Mouse (Mus musculus): ENCODE results near the gene Parp16. TPM values are rescaled to one million over a fixed set of nuclear protein-coding genes. Genes with fewer than 3 reads are reported as not detected.
A peak's percentile ranks its signal among the peaks of the same experiment; 100 is the strongest.
"Not testable (repeated sequence)": the region's sequence is repeated elsewhere in the genome, so short reads cannot be mapped to it uniquely, and the experiment has no call there.

Parp16 gene
- total and polyA plus RNA-seq, 3 experiments: 0.44 to 1.7 (median 0.81) TPM

- Histone ChIP-seq H3K27me3 (replicated peaks) (no peaks in the 10 kb centered on the region), H3K9me3 (replicated peaks; ENCODE audit: low read length) (no peaks in the 10 kb centered on the region), H3K4me2 (ENCODE audit: insufficient read depth, low read depth, poor library complexity, severe bottlenecking) (no peak overlapping the region), H3K9ac (ENCODE audit: insufficient read depth, low read depth) (no peak overlapping the region), H3K79me2 (replicated peaks; ENCODE audit: control insufficient read depth, extremely low read depth, insufficient read depth, poor library complexity, severe bottlenecking) (no peaks in the 10 kb centered on the region), H3K4me1 (ENCODE audit: control insufficient read depth in 1 of 2, insufficient read depth in 2 of 2) (peaks cover 0 to 20% of the 10 kb centered on the region in 2 experiments; a peak in 3 of 4 replicates), H3K27ac (ENCODE audit: insufficient read depth, low read depth) (no peak overlapping the region), H3K36me3 (replicated peaks in 1 of 2; ENCODE audit: control insufficient read depth in 1 of 2, insufficient read depth in 1 of 2, low read length in 1 of 2) (no peaks in the 10 kb centered on the region), H3K4me3 (replicated peaks in 1 of 3; ENCODE audit: low read depth in 2 of 3, low read length in 2 of 3, poor library complexity in 1 of 3) (no peak overlapping the region)
- DNase-seq (ENCODE audit: extremely low read depth): peak; percentile 19
- TF ChIP-seq ZNF384 (IDR thresholded peaks at IDR 0.05; ENCODE audit: low read depth, low read length) (no peak), CTCF (conservative IDR thresholded peaks at IDR 0.05 in 1 of 2, IDR thresholded peaks at IDR 0.05 in 1 of 2; ENCODE audit: low read depth in 2 of 2, low read length in 2 of 2) (peak in 1 of 2 experiments; percentile 44; a peak in 2 of 4 replicates)
- dilution Hi-C loops (cut with MboI; ENCODE audit: extremely low pct_ligation_motif_present, extremely low pct_unique_long_range_greater_than_20kb, low sequenced_read_pairs): no loop called here
- in situ Hi-C loops (cut with MboI; ENCODE audit: low pct_ligation_motif_present, low pct_unique_long_range_greater_than_20kb, low sequenced_read_pairs): no loop called here
Observed at GRCm38 (mm10) chr9:65281536-65282151, 86.5 kb downstream of the Parp16 start.

GRCm38 (mm10) chr9:65283301-65283700 lies 88.1 kb downstream of the Parp16 start:
- no peak overlapping the region for H3K4me3 ChIP-seq (replicated peaks in 1 of 3; ENCODE audit: low read depth in 2 of 3, low read length in 2 of 3, poor library complexity in 1 of 3)
- DNase-seq (ENCODE audit: extremely low read depth): peak; percentile 59
- H3K4me2 ChIP-seq (ENCODE audit: insufficient read depth, low read depth, poor library complexity, severe bottlenecking): 0 out of 2 replicates have a peak overlapping the region, but pooled peaks have one; percentile 12
- dilution Hi-C loops (cut with MboI; ENCODE audit: extremely low pct_ligation_motif_present, extremely low pct_unique_long_range_greater_than_20kb, low sequenced_read_pairs) (no loop called here), in situ Hi-C loops (cut with MboI; ENCODE audit: low pct_ligation_motif_present, low pct_unique_long_range_greater_than_20kb, low sequenced_read_pairs) (no loop called here)
- no peaks in the 10 kb centered on the region for H3K79me2 ChIP-seq (replicated peaks; ENCODE audit: control insufficient read depth, extremely low read depth, insufficient read depth, poor library complexity, severe bottlenecking)
- H3K4me1 ChIP-seq (ENCODE audit: control insufficient read depth in 1 of 2, insufficient read depth in 2 of 2): peaks cover 0 to 20% of the 10 kb centered on the region in 2 experiments; a peak in 2 of 4 replicates
- H3K27ac ChIP-seq (ENCODE audit: insufficient read depth, low read depth): no peak overlapping the region
- H3K36me3 ChIP-seq (replicated peaks in 1 of 2; ENCODE audit: control insufficient read depth in 1 of 2, insufficient read depth in 1 of 2, low read length in 1 of 2): no peaks in the 10 kb centered on the region
- TF ChIP-seq SIN3A (IDR thresholded peaks at IDR 0.05; ENCODE audit: low read length) (no peak), RAD21 (IDR thresholded peaks at IDR 0.05; ENCODE audit: low read depth, low read length) (peak; percentile 88), ZKSCAN1 (IDR thresholded peaks at IDR 0.05; ENCODE audit: borderline replicate concordance, low read depth, low read length) (no peak), CTCF (conservative IDR thresholded peaks at IDR 0.05 in 1 of 2, IDR thresholded peaks at IDR 0.05 in 1 of 2; ENCODE audit: low read depth in 2 of 2, low read length in 2 of 2) (peak; percentile 25 to 90; a peak in 3 of 4 replicates), RCOR1 (conservative IDR thresholded peaks at IDR 0.05; ENCODE audit: low read depth, low read length) (no peak), SMC3 (IDR thresholded peaks at IDR 0.05; ENCODE audit: low read depth, low read length) (peak; percentile 61), JUN (IDR thresholded peaks at IDR 0.05; ENCODE audit: insufficient read depth, low read depth, low read length) (no peak)
- H3K27me3 ChIP-seq (replicated peaks): no peaks in the 10 kb centered on the region
- peaks cover 8% of the 10 kb centered on the region for H3K9me3 ChIP-seq (replicated peaks; ENCODE audit: low read length)
- H3K9ac ChIP-seq (ENCODE audit: insufficient read depth, low read depth): no peak overlapping the region

- H3K27me3 ChIP-seq (replicated peaks); in situ Hi-C loops (cut with MboI; ENCODE audit: low pct_ligation_motif_present, low pct_unique_long_range_greater_than_20kb, low sequenced_read_pairs); H3K79me2 ChIP-seq (replicated peaks; ENCODE audit: control insufficient read depth, extremely low read depth, insufficient read depth, poor library complexity, severe bottlenecking); DNase-seq (ENCODE audit: extremely low read depth); H3K36me3 ChIP-seq (replicated peaks in 1 of 2; ENCODE audit: control insufficient read depth in 1 of 2, insufficient read depth in 1 of 2, low read length in 1 of 2); H3K27ac ChIP-seq (ENCODE audit: insufficient read depth, low read depth); H3K4me2 ChIP-seq (ENCODE audit: insufficient read depth, low read depth, poor library complexity, severe bottlenecking); H3K4me3 ChIP-seq (replicated peaks in 1 of 3; ENCODE audit: low read depth in 2 of 3, low read length in 2 of 3, poor library complexity in 1 of 3); dilution Hi-C loops (cut with MboI; ENCODE audit: extremely low pct_ligation_motif_present, extremely low pct_unique_long_range_greater_than_20kb, low sequenced_read_pairs); H3K9ac ChIP-seq (ENCODE audit: insufficient read depth, low read depth): not testable (repeated sequence)
- Histone ChIP-seq H3K9me3 (replicated peaks; ENCODE audit: low read length) (peaks cover 22% of the 10 kb centered on the region), H3K4me1 (ENCODE audit: control insufficient read depth in 1 of 2, insufficient read depth in 2 of 2) (peaks cover 0 to 13% of the 10 kb centered on the region in 2 experiments; a peak in 2 of 4 replicates)
Observed at GRCm38 (mm10) chr9:65288252-65288651, 93.1 kb downstream of the Parp16 start.

Other genes with a start within 250 kb of the Parp16 start
- gene Slc24a1, start 243.7 kb upstream of the Parp16 start, total RNA-seq (2012; rRNA removed): under 0.01 and 0.04 TPM in 2 replicates
- gene Slc24a1, start 243.7 kb upstream of the Parp16 start, total RNA-seq (2014; rRNA removed): not detected in 2 replicates
- 0.05 and 0.11 TPM in 2 replicates for gene Slc24a1, start 243.7 kb upstream of the Parp16 start, polyA plus RNA-seq (2012; ENCODE audit: insufficient read length, low read depth)
- gene Ints14, start 234.4 kb upstream of the Parp16 start, total RNA-seq (2012; rRNA removed): 30.1 and 38.2 TPM in 2 replicates
- gene Ints14, start 234.4 kb upstream of the Parp16 start, total RNA-seq (2014; rRNA removed): 51.9 and 52.9 TPM in 2 replicates
- gene Ints14, start 234.4 kb upstream of the Parp16 start, polyA plus RNA-seq (2012; ENCODE audit: insufficient read length, low read depth): 55.8 and 58.2 TPM in 2 replicates
- gene Hacd3, start 173.7 kb upstream of the Parp16 start, total RNA-seq (2012; rRNA removed): 30.4 and 36.5 TPM in 2 replicates
- 68.7 and 72.7 TPM in 2 replicates for gene Hacd3, start 173.7 kb upstream of the Parp16 start, total RNA-seq (2014; rRNA removed)
- 36.9 and 41.5 TPM in 2 replicates for gene Hacd3, start 173.7 kb upstream of the Parp16 start, polyA plus RNA-seq (2012; ENCODE audit: insufficient read length, low read depth)
- 35.3 and 36.0 TPM in 2 replicates for gene Dpp8, start 162.9 kb upstream of the Parp16 start, total RNA-seq (2012; rRNA removed)
- 39.9 and 44.0 TPM in 2 replicates for gene Dpp8, start 162.9 kb upstream of the Parp16 start, total RNA-seq (2014; rRNA removed)
- gene Dpp8, start 162.9 kb upstream of the Parp16 start, polyA plus RNA-seq (2012; ENCODE audit: insufficient read length, low read depth): 41.8 and 53.2 TPM in 2 replicates
- 0.04 and 0.13 TPM in 2 replicates for gene Igdcc4, start 93.9 kb upstream of the Parp16 start, total RNA-seq (2012; rRNA removed)
- gene Igdcc4, start 93.9 kb upstream of the Parp16 start, total RNA-seq (2014; rRNA removed): not detected in 2 replicates
- gene Igdcc4, start 93.9 kb upstream of the Parp16 start, polyA plus RNA-seq (2012; ENCODE audit: insufficient read length, low read depth): 0.11 and 0.23 TPM in 2 replicates
- 0.21 TPM in 1 of 2 replicates, not detected in the other for gene Igdcc3, start 54.2 kb upstream of the Parp16 start, total RNA-seq (2012; rRNA removed)
- not detected in 2 replicates for gene Igdcc3, start 54.2 kb upstream of the Parp16 start, total RNA-seq (2014; rRNA removed)
- 0.20 and 0.26 TPM in 2 replicates for gene Igdcc3, start 54.2 kb upstream of the Parp16 start, polyA plus RNA-seq (2012; ENCODE audit: insufficient read length, low read depth)
- gene Cilp, start 69.8 kb downstream of the Parp16 start, total RNA-seq (2012; rRNA removed): not detected in 2 replicates
- gene Cilp, start 69.8 kb downstream of the Parp16 start, total RNA-seq (2014; rRNA removed): not detected in 2 replicates
- gene Cilp, start 69.8 kb downstream of the Parp16 start, polyA plus RNA-seq (2012; ENCODE audit: insufficient read length, low read depth): not detected in 2 replicates
- 31.1 and 31.8 TPM in 2 replicates for gene Clpx, start 98.9 kb downstream of the Parp16 start, total RNA-seq (2012; rRNA removed)
- gene Clpx, start 98.9 kb downstream of the Parp16 start, total RNA-seq (2014; rRNA removed): 45.6 and 51.4 TPM in 2 replicates
- gene Clpx, start 98.9 kb downstream of the Parp16 start, polyA plus RNA-seq (2012; ENCODE audit: insufficient read length, low read depth): 34.5 TPM in 2 replicates
- 14.5 and 16.3 TPM in 2 replicates for gene Pdcd7, start 150.8 kb downstream of the Parp16 start, total RNA-seq (2012; rRNA removed)
- 12.8 and 13.1 TPM in 2 replicates for gene Pdcd7, start 150.8 kb downstream of the Parp16 start, total RNA-seq (2014; rRNA removed)
- gene Pdcd7, start 150.8 kb downstream of the Parp16 start, polyA plus RNA-seq (2012; ENCODE audit: insufficient read length, low read depth): 20.6 and 24.0 TPM in 2 replicates
- gene Ubap1l, start 165.7 kb downstream of the Parp16 start, total RNA-seq (2012; rRNA removed): 0.13 TPM in 1 of 2 replicates, not detected in the other
- gene Ubap1l, start 165.7 kb downstream of the Parp16 start, total RNA-seq (2014; rRNA removed): not detected in 2 replicates
- gene Ubap1l, start 165.7 kb downstream of the Parp16 start, polyA plus RNA-seq (2012; ENCODE audit: insufficient read length, low read depth): not detected in 2 replicates
- gene Kbtbd13, start 196.3 kb downstream of the Parp16 start, total RNA-seq (2012; rRNA removed): not detected in 2 replicates
- not detected in 2 replicates for gene Kbtbd13, start 196.3 kb downstream of the Parp16 start, total RNA-seq (2014; rRNA removed)
- not detected in 2 replicates for gene Kbtbd13, start 196.3 kb downstream of the Parp16 start, polyA plus RNA-seq (2012; ENCODE audit: insufficient read length, low read depth)
- gene Rasl12, start 203.2 kb downstream of the Parp16 start, total RNA-seq (2012; rRNA removed): 0.08 and 0.13 TPM in 2 replicates
- 0.09 TPM in 1 of 2 replicates, not detected in the other for gene Rasl12, start 203.2 kb downstream of the Parp16 start, total RNA-seq (2014; rRNA removed)
- not detected in 2 replicates for gene Rasl12, start 203.2 kb downstream of the Parp16 start, polyA plus RNA-seq (2012; ENCODE audit: insufficient read length, low read depth)
- gene Slc51b, start 227.6 kb downstream of the Parp16 start, total RNA-seq (2012; rRNA removed): not detected in 2 replicates
- not detected in 2 replicates for gene Slc51b, start 227.6 kb downstream of the Parp16 start, total RNA-seq (2014; rRNA removed)
- gene Slc51b, start 227.6 kb downstream of the Parp16 start, polyA plus RNA-seq (2012; ENCODE audit: insufficient read length, low read depth): not detected in 2 replicates
- gene Mtfmt, start 240.4 kb downstream of the Parp16 start, total RNA-seq (2012; rRNA removed): 18.1 and 21.3 TPM in 2 replicates
- gene Mtfmt, start 240.4 kb downstream of the Parp16 start, total RNA-seq (2014; rRNA removed): 23.9 and 26.3 TPM in 2 replicates
- gene Mtfmt, start 240.4 kb downstream of the Parp16 start, polyA plus RNA-seq (2012; ENCODE audit: insufficient read length, low read depth): 26.2 and 26.3 TPM in 2 replicates